Mouse (Mus musculus): ENCODE data around the gene Immp2l. TPM values are rescaled to one million over a fixed set of nuclear protein-coding genes. Genes with fewer than 3 reads are reported as not detected.

Immp2l gene
- total RNA-seq, 2 experiments from 2014 or later: 3.7 to 6.4 TPM

DNA sequence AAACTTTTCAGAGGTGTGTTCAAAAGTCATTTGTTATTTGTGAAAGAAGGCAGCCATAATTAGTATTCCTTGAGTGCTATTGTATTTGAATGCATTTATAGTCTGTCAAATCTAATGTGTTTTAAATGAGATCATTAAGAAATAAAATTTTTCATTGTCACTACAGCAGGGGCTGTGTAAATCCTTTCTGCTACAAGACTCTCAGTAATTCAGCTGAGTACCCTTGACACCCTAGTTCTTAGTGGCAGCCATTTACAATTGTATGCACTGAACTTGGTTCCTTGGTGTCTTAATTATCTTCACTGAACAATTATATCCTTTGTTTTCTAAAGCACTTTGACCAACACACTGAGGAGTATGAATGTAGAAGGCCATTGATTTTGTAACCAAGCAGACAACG lies 146.2 kb downstream of the Immp2l start:
- no peak for DNase-seq (ENCODE audit: low spot score in 2 of 2)

DNA sequence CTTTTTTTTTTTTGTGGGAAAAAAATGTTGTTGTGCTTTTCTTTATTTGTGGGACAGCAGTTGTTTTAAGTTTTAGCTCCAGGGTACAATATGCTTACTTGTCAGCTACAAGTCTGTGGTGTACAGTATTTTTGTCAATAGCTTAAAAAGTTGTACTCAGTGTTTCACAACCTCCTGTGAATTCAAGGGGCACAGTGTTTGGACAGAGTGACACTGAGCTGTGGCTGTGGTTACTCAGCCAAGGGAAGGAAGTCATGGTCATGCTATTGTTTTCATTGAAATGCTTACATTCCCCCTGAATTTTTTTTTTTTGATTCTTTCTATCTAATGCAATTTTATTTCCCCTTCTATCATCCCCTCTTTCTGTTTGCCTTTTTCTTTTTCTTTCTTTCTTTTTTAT lies 159.0 kb downstream of the Immp2l start:
- no peak for DNase-seq (ENCODE audit: low spot score in 2 of 2)

DNA sequence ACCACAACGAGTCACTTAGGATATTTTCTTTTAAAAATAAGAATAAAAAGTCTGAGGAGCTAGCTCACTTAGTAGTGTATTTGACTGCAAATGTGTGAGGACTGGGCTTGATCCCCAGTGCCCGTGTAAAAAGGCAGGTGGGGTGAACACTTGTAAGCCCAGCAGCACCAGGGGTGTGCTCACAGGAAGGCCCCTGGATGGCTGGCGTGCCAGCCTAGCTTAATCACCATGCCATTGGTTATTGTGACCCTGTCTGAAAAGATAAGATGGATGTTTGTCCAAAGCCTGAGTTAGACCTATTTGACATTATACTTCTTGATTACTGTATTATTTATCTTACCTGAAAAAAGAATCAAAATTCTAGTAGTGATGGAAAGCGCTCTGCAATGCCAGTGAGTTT lies 161.2 kb downstream of the Immp2l start:
- no peak for DNase-seq (ENCODE audit: low spot score in 2 of 2)

DNA sequence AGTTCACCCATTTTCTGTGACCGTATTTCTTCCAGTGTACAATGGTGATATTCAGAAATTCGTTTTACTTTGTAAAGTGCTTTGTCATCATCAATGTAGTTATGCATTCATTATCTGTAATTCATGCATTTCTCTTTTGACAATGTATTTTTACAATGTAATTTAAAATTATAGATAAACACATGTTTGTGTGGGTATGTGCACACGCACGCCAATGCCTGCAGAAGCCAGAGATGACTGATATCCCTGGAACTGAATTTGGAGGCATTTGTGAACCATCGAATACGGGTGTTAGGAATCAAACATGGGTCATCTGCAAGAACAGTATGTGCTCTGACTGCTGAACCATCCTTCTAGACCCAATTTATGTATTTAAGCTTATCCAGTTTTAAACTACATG lies 161.6 kb downstream of the Immp2l start:
- no peak for DNase-seq (ENCODE audit: low spot score in 2 of 2)

DNA sequence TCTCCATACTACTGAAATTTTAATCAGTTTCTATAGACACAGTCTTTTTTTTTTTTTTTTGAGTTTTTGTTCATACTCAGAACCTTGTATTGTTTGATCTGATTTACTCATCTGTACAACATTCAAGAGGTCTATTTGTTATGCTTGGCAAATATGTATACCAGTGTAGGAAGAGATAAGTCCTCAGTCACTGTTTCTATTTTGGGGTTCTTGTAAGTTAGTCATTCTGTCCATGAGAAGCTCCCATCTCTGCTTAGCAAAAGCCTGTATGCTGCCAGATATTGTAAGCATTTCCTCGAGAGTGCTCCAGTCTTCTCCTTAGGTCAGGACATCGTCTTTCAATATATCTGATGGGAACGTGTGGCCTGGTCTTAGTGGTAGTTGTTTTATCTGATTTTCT lies 168.9 kb downstream of the Immp2l start:
- DNase-seq (ENCODE audit: low spot score in 2 of 2): no peak

DNA sequence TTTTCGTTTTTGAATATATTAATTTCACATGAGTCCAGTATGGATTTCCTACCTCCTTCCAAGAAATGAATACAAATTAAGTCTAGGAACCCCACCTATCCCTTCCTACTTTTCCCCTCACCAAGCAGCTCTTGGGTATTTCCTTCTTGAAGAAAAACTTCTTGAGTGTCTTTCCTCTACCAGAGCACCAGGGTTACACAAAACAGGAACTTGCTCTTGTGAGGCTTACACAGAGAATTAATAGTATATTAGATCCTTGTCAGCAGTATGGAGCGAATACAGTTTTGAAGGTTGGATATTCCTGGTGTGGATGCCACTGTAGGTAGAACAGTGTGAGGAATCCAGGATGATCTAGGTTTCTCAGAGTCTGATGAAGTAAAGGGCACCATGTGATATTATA lies 172.5 kb downstream of the Immp2l start:
- DNase-seq (ENCODE audit: low spot score in 2 of 2): no peak

DNA sequence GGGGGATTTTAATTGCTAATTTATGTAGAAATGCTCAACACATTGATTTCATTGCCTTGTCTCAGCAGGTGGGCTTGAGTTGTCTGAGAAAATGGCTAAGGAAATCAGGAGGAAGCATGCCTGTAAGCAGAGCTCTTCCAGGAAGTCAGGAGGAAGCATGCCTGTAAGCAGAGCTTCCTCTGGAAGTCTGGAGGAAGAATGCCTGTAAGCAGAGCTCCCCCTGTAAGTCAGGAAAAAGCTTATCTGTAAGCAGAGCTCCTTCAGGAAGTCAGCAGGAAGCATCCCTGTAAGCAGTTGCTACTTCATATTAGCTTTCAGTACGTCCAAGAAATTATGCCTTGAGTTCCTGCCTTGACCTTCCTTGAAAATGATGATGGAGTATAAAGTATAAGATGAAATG lies 191.3 kb downstream of the Immp2l start:
- DNase-seq (ENCODE audit: low spot score in 2 of 2): no peak

DNA sequence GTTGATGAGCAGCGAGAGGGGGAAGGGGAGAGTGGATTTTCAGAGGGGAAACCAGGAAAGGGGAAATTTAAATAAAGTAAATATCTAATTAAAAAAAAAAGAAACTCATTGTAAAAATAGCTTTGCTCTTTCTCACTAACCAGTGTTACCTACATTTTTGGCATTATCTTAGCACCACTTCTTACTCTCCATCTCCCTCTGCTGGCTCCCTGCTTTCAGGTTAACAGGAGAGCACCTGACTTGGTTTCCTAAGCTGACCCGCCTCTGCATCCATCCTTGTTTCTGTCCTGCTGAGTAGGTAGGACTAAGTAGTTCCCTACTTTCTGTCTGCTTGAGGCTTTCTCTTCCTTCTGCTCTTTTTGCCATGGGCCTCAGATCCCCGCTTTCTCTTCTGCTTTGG lies 198.0 kb downstream of the Immp2l start:
- DNase-seq (ENCODE audit: low spot score in 2 of 2): no peak

DNA sequence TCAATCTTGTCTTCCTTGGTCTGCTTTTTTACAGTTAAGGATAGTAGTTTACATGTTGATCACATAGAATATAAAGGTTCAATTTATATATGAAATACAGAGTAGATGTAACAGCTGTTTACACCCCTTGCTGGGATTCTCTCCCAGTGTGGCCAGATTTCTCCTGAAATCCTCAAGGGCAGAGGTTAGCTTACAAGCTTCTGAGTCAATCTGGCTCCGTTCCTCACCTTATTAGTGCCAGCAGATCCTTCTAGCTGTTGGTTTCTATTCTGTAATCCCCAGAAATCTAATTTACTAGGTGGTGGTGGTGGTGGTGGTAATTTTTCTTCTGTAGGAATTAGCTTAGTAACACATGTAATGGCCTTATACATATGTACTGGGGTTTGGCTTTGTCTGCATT lies 199.8 kb downstream of the Immp2l start:
- no peak for DNase-seq (ENCODE audit: low spot score in 2 of 2)

DNA sequence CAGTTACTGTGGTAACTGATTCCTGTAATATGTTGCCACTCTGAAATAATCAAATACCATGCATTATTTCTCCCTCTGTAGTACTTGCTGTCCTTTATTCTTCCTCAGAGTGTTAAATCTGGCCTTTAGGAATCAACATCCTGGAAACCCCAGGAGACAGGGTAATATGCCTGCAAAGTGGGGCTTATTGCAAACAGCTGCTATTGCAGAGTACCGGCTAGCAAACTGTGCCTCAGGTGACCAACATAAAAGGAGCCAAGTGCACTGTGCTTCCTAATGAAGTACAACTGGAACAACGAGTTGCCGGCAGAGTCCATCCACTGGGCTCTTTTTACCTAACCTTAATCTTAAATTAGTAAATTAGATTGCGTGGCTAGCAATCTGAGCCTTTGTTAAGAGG lies 200.6 kb downstream of the Immp2l start:
- no peak for DNase-seq (ENCODE audit: low spot score in 2 of 2)

DNA sequence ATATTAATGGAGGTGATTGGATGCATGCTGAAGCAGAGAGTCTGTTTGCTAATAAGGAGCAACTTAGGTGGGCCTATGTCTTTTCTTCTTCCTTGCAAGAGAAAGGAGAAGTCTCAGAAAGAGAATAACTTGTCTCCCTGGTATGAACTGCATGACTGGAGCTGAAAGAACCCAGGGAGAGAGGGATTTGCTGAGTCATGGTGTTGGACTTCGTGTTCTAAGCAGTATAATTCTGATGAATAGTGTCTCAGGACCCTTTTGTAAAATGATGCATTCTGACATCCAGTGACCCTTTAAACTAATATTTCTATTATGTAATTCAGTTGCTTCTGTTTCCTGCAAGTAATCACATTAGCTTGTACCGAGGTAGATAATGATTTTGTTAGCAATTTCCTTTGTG lies 208.1 kb downstream of the Immp2l start:
- DNase-seq (ENCODE audit: low spot score in 2 of 2): no peak

DNA sequence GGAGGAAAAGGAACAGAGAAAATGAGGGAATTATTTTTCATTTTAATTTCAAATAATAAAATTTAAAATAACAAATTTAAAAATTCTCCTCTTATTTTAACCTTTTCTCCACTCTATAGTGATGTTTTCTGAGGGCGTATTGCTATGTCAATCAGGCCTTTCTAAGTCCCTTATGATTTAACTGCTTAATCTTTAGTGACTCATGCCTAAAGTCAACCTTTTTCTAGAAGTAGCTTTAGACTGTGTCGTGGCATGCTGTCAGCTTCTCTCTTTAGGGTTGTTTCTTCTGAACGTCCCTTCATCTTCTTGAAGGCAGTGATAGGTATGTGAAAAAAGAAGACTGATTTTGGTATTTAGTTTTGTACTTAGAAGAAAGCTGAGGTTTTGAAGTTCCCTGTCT lies 214.0 kb downstream of the Immp2l start:
- no peak for DNase-seq (ENCODE audit: low spot score in 2 of 2)

DNA sequence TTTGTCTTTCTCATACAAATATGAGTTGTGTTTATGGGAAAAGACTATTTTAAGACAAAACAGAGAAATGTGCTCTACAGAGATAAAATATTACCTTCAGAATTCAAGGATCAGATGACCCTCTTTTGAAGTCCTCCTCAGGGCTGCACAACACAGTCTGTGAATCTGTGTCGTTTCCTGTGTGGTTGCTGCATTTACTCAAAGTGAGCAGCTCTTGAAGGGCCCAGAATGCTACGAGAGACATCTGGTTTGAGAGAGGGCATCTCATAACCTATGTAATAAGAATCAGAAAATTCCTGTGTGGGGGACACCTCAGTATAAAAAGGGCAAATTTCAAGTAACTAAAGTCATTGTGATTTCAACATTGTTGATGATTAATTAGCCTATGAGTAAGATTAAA lies 217.3 kb downstream of the Immp2l start:
- no peak for DNase-seq (ENCODE audit: low spot score in 2 of 2)

DNA sequence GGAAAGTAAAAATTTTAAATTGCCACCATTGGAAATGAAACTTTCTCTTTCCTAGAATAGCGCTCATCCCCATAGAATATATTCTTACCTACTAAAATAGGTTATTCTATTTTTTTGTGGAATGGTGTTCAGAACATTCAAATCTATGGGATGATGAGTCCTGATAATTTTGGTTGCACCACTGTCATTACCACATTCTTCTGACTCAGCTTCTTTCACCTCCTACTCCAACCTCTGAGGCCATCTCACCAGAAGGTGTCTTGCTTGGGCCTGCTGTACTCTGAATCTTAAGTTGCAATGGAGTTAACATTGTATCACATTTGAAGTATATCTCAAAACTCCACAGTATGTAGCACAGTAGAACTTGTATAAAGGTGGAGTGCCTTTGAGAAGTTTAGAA lies 224.4 kb downstream of the Immp2l start:
- DNase-seq (ENCODE audit: low spot score in 2 of 2): no peak

DNA sequence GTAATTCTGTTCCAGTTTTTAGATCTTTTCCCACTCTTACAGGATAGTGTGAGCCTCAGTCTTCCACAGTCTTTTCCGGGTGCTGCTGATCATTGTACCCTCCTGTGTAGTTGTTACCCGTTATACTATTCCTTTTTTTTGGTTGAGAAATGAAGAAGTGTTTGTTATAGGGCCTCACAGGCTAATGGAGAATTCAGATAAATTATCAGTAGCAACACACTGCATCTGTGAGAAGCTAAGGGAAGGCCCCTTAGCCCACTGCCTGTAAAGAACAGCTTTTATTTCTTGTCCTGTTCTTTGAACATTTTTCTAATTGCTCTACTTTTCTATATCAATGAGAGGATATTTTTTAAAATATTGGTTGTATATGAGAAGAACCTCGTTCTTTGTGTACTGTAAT lies 226.2 kb downstream of the Immp2l start:
- DNase-seq (ENCODE audit: low spot score in 2 of 2): no peak

DNA sequence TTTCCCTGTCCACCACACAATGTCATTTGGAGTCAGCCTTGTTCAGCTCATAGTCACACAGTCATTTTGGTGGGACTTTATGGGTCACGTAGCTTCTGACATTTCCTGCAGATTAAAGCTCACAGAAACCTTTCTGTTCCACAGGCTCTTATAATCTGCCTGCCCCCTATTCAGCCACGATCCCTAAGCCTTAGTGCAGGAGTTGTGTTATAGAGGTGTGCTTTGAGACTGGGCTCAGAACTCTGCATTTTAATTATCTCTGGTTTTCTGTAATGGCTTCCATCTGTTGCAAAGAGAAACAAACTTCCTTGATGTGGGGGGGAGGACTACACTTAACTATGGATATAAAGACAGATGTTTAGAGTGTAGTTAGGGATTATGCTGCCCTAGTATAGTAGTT lies 234.0 kb downstream of the Immp2l start:
- no peak for DNase-seq (ENCODE audit: low spot score in 2 of 2)

DNA sequence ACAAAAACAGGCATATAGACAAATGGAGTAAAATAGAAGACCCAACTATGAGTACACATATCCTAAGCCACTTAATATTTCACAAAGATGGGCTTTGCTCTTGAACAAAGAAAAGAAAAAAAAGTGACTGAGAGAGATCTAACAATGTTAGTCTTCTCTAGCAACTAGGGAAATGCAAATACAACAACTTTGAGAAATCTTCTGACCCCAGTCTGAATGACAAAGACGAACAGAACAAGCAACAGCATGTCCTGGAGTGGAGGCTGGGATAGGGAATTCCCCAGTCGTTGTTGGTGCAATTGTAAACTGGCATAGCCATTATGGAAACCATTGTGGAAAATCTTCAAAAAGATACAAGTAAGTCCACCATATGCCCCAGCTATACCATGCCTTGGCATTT lies 235.7 kb downstream of the Immp2l start:
- DNase-seq (ENCODE audit: low spot score in 2 of 2): no peak

DNA sequence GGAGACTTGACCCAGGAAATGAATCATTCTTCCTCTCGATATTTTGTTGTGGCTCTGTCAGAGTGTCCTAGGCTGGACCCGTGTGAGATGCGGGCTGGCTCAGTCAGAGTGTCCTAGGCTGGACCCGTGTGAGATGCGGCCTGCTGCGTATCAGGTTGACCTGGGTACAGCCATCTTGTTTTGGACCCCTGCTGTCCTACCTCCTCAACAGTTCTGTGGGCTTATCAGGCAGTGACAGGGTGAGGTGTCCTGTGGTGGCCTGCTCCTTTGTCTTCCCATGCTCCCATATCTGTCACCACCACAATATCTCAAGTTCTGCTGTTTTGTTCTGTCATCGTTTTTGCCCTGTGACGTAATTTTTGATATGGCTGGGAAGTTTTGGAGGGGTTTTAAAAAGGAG lies 250.2 kb downstream of the Immp2l start:
- no peak for DNase-seq (ENCODE audit: low spot score in 2 of 2)

DNA sequence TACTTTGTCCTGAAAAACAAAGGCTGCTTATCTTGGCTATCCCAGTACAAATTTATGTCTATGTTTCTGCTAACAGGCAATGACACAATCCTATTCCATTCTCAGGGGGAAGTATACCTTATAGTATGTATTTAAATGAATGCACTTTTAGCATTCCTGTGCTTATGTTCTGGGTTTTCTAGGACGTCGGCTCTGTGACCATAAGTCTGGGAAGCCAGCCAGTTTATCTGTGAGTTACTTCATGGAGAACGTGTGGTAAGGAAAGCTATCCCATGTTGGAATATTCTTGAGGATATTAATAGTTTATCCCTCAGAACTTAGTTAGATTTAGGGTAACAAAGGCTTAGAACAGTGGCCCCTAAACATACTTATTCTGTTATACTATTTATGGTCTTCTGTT lies 251.5 kb downstream of the Immp2l start:
- DNase-seq (ENCODE audit: low spot score in 2 of 2): no peak

DNA sequence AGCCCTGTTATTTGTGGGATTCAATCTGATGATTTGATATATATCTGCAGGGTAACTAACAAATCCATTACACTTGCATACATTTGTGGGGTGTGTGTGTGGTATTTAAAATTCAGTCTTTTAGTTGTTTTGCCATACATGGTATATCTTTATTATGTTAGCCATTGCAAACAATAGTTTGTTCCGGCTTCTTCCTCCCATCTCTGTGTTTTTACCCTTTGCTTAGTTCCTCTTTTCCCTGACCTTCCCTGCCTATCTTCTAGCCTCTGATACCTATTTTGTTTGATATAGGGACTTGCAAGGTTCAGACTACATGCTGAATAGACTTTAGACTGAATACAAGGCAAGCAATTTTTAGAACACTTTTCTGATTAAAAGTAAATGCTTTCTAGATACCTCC lies 254.0 kb downstream of the Immp2l start:
- no peak for DNase-seq (ENCODE audit: low spot score in 2 of 2)

DNA sequence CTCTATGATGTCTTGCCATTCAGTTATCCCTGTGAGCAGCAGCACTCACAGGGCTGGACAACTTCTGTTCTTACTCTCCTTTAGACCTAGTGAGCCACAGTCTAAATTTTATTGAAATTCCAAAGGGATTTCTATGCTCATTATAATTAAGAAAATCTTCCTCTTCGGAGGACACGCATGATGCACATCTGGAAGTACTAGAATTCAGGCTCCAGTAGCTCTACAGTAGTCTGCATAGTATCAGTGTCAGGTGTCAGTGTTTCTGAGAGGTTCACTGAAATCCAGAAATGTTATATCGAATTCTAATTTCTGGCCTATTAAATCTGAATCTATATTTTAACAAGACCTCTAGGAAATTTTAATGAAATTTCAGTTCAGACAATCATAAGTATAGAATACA lies 265.2 kb downstream of the Immp2l start:
- no peak for DNase-seq (ENCODE audit: low spot score in 2 of 2)

DNA sequence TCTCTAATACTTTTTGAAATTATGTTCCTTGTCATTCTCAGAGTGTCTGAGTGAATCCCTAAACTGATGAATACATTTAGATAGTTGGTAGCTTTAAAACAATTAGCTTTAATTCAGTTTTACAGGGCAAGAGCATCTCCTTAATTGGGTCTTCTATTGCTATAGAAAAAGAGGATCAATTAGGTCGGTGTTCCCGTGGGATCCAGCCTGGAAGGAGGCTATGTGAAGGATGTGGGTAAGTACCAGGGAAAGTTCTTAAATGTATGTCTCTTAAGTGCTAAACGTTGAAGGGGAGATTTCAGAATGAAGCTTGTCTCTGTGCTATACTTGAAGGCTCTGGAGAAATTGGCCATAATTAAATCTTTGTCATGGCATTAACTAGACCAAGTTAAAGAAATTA lies 283.1 kb downstream of the Immp2l start:
- no peak for DNase-seq (ENCODE audit: low spot score in 2 of 2)

DNA sequence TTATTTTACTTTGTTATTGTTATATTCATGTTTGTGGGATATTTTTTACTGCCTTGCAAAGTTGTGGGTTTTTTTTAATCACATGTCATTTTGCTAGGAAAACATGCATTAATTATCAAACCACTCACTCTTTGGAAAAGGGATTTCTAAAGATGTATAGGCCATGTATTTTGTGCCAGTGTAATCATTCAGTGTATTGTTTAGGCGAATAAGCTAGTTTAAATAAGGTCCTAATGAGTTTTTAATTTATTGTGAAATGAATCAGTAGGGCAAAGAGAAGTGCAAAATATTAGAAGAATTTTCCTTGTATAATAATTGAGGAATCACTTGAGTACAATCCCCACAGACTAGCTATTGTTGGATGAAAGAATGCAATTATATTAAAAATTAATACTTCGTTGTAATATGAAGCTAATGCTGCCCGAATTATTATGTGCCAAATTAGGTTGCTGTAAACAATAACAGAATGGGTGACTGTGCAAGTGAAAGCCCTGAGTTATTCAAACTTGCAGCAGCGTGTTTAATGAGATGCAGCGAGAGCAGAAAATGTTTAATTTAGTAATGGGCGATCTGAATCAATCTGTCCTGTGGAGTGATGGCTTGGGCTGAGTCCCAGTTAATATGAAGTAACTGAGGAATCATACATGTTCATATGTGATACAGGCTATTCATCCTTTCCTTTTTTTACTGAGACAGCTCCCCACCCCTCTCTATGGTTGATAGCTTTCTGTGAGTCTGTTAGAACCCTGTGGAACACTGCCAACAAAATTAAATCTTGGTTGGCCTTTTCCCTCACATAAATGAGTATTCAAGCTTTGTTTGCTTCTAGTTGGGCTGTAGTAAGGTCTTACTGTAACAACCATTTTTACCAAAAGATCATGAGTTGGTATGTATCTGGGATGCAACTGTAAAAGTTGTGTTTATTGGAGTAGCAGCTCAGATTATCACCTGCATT lies 285.1 kb downstream of the Immp2l start:
- DNase-seq (ENCODE audit: low spot score in 2 of 2): peak in 1 of 2 experiments; percentile 33

Data from layer of hippocampus, postnatal 14 days (tissue).